Mouse (Mus musculus): ENCODE measurements around the gene 4930523C07Rik. TPM values are rescaled to one million over a fixed set of nuclear protein-coding genes. Genes with fewer than 3 reads are reported as not detected.

The 4930523C07Rik gene
- polyA plus RNA-seq, 1 experiment from 2014 or later, result 33.1 TPM

GRCm38 (mm10) chr1:160099659-160100302 lies 55.6 kb downstream of the 4930523C07Rik start:
- ATAC-seq, result no peak
- POLR2A ChIA-PET, result no interaction called here
- in situ Hi-C loops (cut with MboI; ENCODE audit: low pct_unique_long_range_greater_than_20kb), result loop anchor here (5.0 kb wide), 1 partner anchor 78 kb away; no protein-coding TSS in a partner anchor
- H3K27me3 ChIP-seq, result no peaks in the 10 kb centered on the region
- peak; percentile 50 for TF ChIP-seq CTCF (IDR thresholded peaks at IDR 0.05)
- DNase-seq (ENCODE audit: low read depth, low spot score), result no peak
- CTCF ChIA-PET, result interaction anchor here (1.2 to 1.3 kb wide), 2 partner anchors 9 to 29 kb away, joined by 3 to 4 read pairs; no protein-coding TSS in a partner anchor

GRCm38 (mm10) chr1:160100996-160101395 lies 56.8 kb downstream of the 4930523C07Rik start:
- CTCF ChIA-PET, result interaction anchor here (1.1 to 1.2 kb wide), 2 partner anchors 12 to 81 kb away, joined by 3 read pairs; no protein-coding TSS in a partner anchor
- in situ Hi-C loops (cut with MboI; ENCODE audit: low pct_unique_long_range_greater_than_20kb), result loop anchor here (5.0 kb wide), 1 partner anchor 76 kb away; no protein-coding TSS in a partner anchor
- ATAC-seq (peak; percentile 89), DNase-seq (ENCODE audit: low read depth, low spot score) (peak; percentile 60)
- POLR2A ChIA-PET, result no interaction called here
- no peak for TF ChIP-seq CTCF (IDR thresholded peaks at IDR 0.05)
- H3K27me3 ChIP-seq, result no peaks in the 10 kb centered on the region

GRCm38 (mm10) chr1:160105426-160105825 lies 61.2 kb downstream of the 4930523C07Rik start:
- ChIA-PET CTCF (no interaction called here), POLR2A (no interaction called here)
- TF ChIP-seq CTCF (IDR thresholded peaks at IDR 0.05), result no peak
- ATAC-seq (no peak), DNase-seq (ENCODE audit: low read depth, low spot score) (no peak)
- in situ Hi-C loops (cut with MboI; ENCODE audit: low pct_unique_long_range_greater_than_20kb), result no loop called here
- no peaks in the 10 kb centered on the region for H3K27me3 ChIP-seq

GRCm38 (mm10) chr1:160108604-160109003 lies 64.4 kb downstream of the 4930523C07Rik start:
- ATAC-seq (no peak), DNase-seq (ENCODE audit: low read depth, low spot score) (no peak)
- ChIA-PET CTCF (no interaction called here), POLR2A (no interaction called here)
- in situ Hi-C loops (cut with MboI; ENCODE audit: low pct_unique_long_range_greater_than_20kb), result no loop called here
- no peak for TF ChIP-seq CTCF (IDR thresholded peaks at IDR 0.05)
- H3K27me3 ChIP-seq, result no peaks in the 10 kb centered on the region

- CTCF ChIA-PET, result no interaction called here
- no peak for TF ChIP-seq CTCF (IDR thresholded peaks at IDR 0.05)
- no peak for ATAC-seq
- H3K27me3 ChIP-seq, result no peaks in the 10 kb centered on the region
- POLR2A ChIA-PET, result no interaction called here
- in situ Hi-C loops (cut with MboI; ENCODE audit: low pct_unique_long_range_greater_than_20kb), result no loop called here
- DNase-seq (ENCODE audit: low read depth, low spot score), result no peak
Observed at GRCm38 (mm10) chr1:160123957-160124356, 79.8 kb downstream of the 4930523C07Rik start.

Other genes with a start within 250 kb of the 4930523C07Rik start
- gene Tnn, start 109.2 kb downstream of the 4930523C07Rik start, polyA plus RNA-seq (2021), result 0.03 TPM
- gene Mrps14, start 150.8 kb downstream of the 4930523C07Rik start, polyA plus RNA-seq (2021), result 97.8 TPM
- gene Cacybp, start 168.5 kb downstream of the 4930523C07Rik start, polyA plus RNA-seq (2021), result 136 TPM